Mouse (Mus musculus): ENCODE measurements at regions not wholly inside any gene's neighbourhood (a gene's known extent, or its start where the extent isn't known, plus 50 kb on each side); places are given as distances from the start of the nearest gene placed in this dataset.

DNA sequence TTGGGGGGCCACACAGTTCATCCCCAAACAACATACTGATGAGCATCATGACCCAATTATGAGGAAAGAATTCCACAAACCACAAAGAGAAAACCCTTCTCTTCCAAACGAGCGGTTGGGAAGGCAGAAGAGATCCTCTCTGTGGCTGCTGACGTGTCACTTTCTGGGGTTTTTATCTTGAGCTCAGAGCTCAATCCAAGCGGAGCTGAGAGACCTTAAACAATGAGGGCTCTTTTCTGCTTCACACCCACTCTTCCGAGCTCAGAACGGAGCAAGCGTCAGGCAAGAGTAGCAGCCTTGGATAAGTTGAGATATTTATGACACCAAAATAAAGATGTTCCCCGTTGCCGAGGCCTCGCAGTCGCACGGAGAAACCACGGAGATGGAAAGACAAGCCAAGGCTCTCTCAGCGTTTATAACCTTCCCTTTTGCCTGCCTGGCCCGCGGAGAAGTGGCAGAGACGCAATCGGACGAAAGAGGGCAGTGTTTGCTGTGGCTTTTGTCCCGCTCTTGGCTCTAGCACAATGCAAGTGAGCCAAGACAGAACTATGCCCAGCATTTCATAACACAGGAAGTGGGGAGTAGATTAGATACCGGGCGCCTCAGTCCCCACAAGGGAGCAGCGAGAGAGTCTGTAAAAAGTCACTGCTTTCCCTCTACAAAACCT lies 100.7 kb downstream of the Chic2 start:
- peak; percentile 45 to 91 for DNase-seq (ENCODE audit: low spot score in 2 of 2)

DNA sequence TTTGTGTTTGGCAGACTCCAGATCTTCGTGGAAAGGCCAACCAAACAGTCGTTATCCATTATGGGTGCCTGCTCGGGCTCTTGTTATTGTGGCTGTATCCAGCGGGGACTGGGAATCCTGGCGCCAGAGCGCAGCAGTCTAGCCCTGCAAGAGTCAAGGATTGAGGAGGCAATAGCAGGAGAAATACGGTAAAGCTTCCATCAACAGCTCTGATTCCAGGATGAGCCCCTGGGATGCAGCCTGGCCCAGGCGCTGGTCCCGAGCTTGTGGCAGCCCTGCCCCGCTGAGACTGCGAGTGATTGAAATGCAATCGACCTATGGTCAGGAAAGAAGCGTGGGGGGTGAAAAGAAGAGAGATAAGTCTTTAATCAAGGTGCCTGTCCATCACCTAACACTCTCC lies 103.1 kb downstream of the Chic2 start:
- DNase-seq (ENCODE audit: low spot score in 2 of 2) = no peak

GRCm38 (mm10) chr5:74937416-74937940 lies 107.1 kb downstream of the Chic2 start:
- no peak for DNase-seq (ENCODE audit: low spot score in 2 of 2)

- no peak for DNase-seq (ENCODE audit: low spot score in 2 of 2)
Measured at GRCm38 (mm10) chr5:74936087-74936486, 108.5 kb downstream of the Chic2 start.

DNA sequence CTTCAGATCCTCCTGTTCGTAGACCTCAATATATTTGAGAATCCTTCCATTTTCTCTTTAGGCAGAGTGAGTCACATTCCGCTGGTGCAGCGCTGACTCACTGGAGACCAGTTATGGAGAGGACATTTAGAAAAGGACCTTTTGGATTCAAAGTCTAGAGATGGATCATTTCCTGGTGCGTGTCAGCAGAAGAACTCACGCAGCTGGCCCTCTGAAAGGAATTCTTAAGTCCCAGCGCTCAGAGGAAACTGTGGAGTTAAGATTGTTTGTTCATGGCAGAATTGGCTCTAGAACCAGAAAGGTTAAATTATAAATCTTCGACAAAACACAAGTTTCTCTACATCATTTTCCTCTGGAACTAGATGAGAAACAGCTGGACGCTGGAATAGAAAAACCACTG lies 108.9 kb downstream of the Chic2 start:
- no peak for DNase-seq (ENCODE audit: low spot score in 2 of 2)

DNA sequence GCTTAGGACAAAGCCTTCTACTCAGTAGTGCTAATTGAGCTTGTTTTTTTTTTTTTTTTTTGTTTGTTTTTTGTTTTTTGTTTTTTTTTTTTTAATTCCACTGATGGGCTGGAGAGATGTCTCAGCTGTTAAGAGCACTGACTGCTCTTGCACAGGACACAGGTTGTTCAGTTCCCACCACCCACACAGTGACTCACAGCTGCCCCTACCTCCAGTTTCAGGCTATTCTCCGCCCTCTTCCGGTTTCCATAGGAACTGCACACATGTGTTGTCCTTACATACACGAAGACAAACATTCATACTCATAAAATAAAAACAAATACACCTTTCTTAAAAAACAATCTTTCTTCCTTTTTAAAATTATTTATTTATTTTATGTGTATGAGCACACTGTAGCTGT lies 111.3 kb downstream of the Chic2 start:
- no peak for DNase-seq (ENCODE audit: low spot score in 2 of 2)

GRCm38 (mm10) chr5:74932206-74932605 lies 112.4 kb downstream of the Chic2 start:
- DNase-seq (ENCODE audit: low spot score in 2 of 2) = no peak

DNA sequence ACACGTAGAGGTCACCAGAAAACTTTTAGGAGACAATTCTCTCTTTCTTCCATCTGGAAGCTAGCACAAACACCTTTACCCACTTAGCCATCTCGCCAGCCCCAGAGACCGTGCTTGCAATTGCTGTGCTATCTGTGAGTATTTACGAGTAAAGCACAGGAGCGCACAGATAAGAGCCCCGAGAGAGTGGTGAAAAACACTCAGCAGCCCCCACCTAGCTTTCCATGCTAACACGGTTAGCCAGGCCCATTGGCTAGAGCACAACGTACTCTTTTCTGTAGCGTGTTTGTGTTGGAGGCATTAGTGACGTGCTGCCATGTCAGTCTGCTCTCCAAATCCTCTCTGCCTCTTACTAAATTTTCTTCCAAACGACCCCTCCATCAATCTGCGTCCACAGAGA lies 112.8 kb downstream of the Chic2 start:
- no peak for DNase-seq (ENCODE audit: low spot score in 2 of 2)

DNA sequence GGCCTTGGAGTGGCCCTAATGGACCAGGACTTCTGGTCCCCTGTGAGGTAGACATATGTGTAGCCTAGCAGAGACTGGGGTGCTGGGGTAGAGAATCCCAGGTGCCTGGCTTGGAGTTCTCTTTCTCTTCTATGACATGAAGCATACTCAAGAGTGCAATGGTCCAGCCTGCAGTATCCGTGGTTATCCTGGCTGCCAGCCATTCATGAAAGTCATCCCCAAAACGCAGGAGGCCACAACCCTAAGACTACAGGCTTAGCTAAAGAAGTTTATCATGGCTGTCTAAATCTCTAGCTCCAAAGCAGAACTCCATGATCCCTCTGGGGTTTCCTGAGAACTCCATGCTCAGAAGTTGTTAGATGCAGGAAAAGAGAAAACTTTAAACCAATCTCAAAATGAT lies 117.0 kb downstream of the Chic2 start:
- no peak for DNase-seq (ENCODE audit: low spot score in 2 of 2)

- no peak for DNase-seq (ENCODE audit: low spot score in 2 of 2)
Measured at GRCm38 (mm10) chr5:74925769-74926168, 118.8 kb downstream of the Chic2 start.

- DNase-seq (ENCODE audit: low spot score in 2 of 2) = no peak
Measured at GRCm38 (mm10) chr5:74924031-74924533, 120.5 kb downstream of the Chic2 start.

DNA sequence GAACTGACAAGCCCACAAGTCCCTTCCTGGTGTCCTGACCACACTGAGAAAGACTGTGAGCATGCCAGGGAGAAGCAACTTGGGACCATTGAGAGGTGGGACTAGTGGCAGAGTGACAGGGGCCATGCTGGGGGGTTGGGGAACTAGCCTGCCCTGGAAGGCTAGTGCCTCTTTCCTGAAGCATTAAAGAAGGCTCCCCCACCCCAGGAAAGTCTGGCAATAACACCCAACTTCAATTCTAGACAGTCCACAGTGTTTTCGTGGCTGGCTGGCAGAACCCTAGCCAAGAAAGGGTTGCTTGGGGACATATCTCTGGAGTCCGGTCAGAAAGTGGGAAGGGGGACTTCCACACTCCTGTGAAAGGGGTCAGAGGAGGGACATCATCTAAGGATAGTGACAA lies 121.2 kb downstream of the Chic2 start:
- DNase-seq (ENCODE audit: low spot score in 2 of 2) = no peak

DNA sequence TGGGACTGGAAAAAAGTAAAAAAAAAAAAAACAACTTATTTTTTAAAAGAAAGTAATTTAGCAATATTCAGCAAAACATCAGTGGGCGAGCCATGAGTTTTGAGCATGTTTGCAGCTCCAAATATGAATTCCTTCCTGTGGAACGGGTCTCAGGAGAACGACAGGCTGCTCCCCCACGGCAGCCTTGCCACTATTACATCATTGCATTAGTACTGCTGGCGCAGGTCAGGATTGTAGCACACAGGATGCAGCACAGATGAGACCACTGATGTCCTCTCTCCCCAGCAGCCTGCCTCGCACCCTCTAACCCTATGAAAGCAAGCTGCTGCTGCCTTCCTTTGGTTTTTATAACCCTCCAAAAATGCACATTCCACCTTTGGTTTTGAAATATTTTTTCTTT lies 121.7 kb downstream of the Chic2 start:
- no peak for DNase-seq (ENCODE audit: low spot score in 2 of 2)

- no peak for DNase-seq (ENCODE audit: low spot score in 2 of 2)
Measured at GRCm38 (mm10) chr5:74920939-74921338, 123.6 kb downstream of the Chic2 start.

DNA sequence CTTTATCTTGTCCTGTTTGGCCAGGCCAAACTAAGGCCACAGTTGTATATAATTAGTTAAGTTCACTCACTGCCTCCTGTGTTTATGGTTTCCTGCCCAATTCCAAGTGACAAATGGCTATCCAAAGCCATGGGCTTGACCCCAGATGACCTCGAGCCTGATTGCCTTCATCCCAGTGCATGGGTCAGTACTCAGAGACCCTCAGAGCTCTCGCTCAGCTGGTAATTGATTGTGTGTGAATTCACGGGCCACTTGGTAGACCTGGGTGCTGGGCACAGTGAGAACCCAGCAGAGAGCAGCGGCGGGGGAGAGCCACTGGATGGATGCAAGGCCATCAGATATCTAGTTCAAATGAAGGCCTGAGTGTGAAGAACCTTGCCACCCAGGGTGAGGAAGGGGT lies 124.1 kb downstream of the Chic2 start:
- DNase-seq (ENCODE audit: low spot score in 2 of 2) = no peak

DNA sequence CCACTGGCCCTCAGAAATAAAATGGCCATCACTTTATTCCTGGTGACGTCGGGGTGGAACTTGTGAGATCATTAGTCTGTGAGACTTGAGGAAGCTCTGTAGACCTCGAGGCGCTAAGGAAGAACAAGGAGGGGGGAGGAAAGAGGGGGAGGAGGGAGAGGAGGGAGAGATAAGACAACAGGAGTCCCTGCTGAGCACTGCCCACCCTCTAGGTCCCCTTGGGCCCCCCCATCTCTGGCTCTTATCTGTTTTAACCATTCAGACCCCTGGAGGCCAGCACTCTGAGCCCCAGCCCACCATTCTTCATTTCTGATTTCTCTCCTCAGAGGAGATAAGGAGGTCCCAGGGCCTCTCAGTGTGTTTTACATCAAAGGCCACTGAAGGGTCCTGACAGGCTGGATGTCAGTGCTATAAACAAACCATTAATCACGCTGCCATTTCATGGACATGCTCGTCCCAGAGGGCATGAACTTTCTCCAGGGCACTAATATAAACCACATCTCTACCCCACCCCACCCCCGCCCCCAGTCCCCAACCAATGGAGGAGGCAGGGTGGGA lies 139.0 kb downstream of the Chic2 start:
- no peak for DNase-seq (ENCODE audit: low spot score in 2 of 2)

- DNase-seq (ENCODE audit: low spot score in 2 of 2) = no peak
Measured at GRCm38 (mm10) chr5:74904927-74905503, 139.6 kb downstream of the Chic2 start.

GRCm38 (mm10) chr5:74904327-74904726 lies 140.2 kb downstream of the Chic2 start:
- no peak for DNase-seq (ENCODE audit: low spot score in 2 of 2)

GRCm38 (mm10) chr5:74903711-74904110 lies 140.9 kb downstream of the Chic2 start:
- no peak for DNase-seq (ENCODE audit: low spot score in 2 of 2)

- no peak for DNase-seq (ENCODE audit: low spot score in 2 of 2)
Measured at GRCm38 (mm10) chr5:74897133-74897532, 147.4 kb downstream of the Chic2 start.

- no peak for DNase-seq (ENCODE audit: low spot score in 2 of 2)
Measured at GRCm38 (mm10) chr5:74893276-74893675, 151.3 kb downstream of the Chic2 start.

- DNase-seq (ENCODE audit: low spot score in 2 of 2) = no peak
Measured at GRCm38 (mm10) chr5:74891541-74891940, 153.0 kb downstream of the Chic2 start.

DNA sequence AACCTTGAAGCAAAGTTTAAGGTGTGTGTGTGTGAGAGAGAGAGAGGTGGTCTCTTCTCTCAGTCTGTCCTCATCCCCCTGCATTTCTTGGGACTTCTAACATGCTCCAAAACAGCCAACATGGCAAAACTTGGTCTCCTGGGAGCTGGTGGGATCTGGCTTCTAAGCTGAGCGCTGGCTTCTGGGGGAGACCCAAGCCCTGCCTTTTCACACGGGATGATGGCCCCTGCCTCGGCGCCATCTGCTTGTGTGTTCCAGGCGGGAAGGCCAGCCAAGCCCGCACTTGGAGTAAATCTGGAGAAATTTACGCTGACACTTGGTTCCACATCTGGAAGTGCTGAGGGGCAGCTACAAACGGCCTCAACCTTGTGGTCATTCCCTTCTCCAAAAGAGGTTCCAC lies 155.6 kb downstream of the Chic2 start:
- no peak for DNase-seq (ENCODE audit: low spot score in 2 of 2)

All from left cerebral cortex, adult 9 months (tissue).